Mouse (Mus musculus): ENCODE measurements at regions not wholly inside any gene's neighbourhood (a gene's known extent, or its start where the extent isn't known, plus 50 kb on each side); places are given as distances from the start of the nearest gene placed in this dataset.

- no peak for ATAC-seq
- no peaks in the 10 kb centered on the region for H3K4me1 ChIP-seq (ENCODE audit: control insufficient read depth, insufficient read depth, low read length)
- no peak overlapping the region for H3K4me2 ChIP-seq (ENCODE audit: low read length)
- H3K9ac ChIP-seq (ENCODE audit: low read length): no peak overlapping the region
- no peak overlapping the region for H3K4me3 ChIP-seq (ENCODE audit: low read depth, low read length)
- H3K36me3 ChIP-seq (ENCODE audit: control insufficient read depth, insufficient read depth, low read length): no peaks in the 10 kb centered on the region
- DNase-seq (ENCODE audit: low spot score): no peak
- H3K27me3 ChIP-seq (replicated peaks; ENCODE audit: control insufficient read depth, insufficient read depth, low read length): no peaks in the 10 kb centered on the region
- no peak overlapping the region for H3K27ac ChIP-seq (ENCODE audit: low read depth, low read length)
- peaks cover 23% of the 10 kb centered on the region for H3K9me3 ChIP-seq (replicated peaks; ENCODE audit: control insufficient read depth, low read length)
Observed at GRCm38 (mm10) chr3:3000199-3000598, 2750.4 kb upstream of the Gm8797 start.

DNA sequence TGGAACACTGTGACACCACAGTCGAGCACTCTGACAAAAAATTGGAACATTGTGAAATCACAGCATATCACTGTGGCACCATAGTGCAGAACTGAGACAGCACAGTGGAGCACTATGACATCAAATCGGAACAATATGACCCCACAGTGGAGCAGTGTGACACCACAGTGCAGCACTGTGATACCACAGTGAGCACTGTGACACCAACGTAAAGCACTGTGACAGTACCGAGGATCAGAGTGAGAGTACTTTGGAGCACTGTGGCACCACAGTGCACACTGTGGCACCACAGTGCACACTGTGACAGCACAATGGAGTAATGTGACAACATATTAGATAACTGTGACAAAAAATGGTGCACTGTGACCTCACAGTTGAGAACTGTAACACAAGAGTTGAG, 2749.4 kb upstream of the Gm8797 start:
- ATAC-seq: no peak
- no peak overlapping the region for H3K9ac ChIP-seq (ENCODE audit: low read length)

DNA sequence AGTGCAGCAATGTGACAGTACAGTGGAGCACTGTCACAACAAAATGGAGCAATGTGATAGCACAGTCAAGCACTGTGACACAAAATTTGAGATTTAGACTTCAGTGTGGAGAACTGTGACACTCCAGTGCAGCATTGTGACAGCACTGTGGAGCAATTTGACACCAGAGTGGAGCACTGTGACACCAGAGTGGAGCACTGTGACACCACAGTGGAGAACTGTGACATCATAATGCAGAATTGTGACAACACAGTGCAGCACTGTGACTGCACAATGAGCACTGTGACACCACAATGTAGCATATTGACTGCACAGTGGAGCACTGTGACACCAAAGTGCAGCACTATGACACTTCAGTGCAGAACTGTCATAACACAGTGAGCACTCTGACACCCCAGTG, 2749.0 kb upstream of the Gm8797 start:
- H3K9ac ChIP-seq (ENCODE audit: low read length): no peak overlapping the region
- H3K36me3 ChIP-seq (ENCODE audit: control insufficient read depth, insufficient read depth, low read length): no peaks in the 10 kb centered on the region
- ATAC-seq: 0 out of 2 replicates have a peak, but pooled peaks have one; percentile 44
- no peaks in the 10 kb centered on the region for H3K4me1 ChIP-seq (ENCODE audit: control insufficient read depth, insufficient read depth, low read length)
- DNase-seq (ENCODE audit: low spot score): no peak
- peaks cover 31% of the 10 kb centered on the region for H3K9me3 ChIP-seq (replicated peaks; ENCODE audit: control insufficient read depth, low read length)
- no peak overlapping the region for H3K27ac ChIP-seq (ENCODE audit: low read depth, low read length)
- H3K27me3 ChIP-seq (replicated peaks; ENCODE audit: control insufficient read depth, insufficient read depth, low read length): no peaks in the 10 kb centered on the region
- no peak overlapping the region for H3K4me3 ChIP-seq (ENCODE audit: low read depth, low read length)
- no peak overlapping the region for H3K4me2 ChIP-seq (ENCODE audit: low read length)

More for the DNA sequence above, 2749.4 kb upstream of the Gm8797 start:
- H3K27ac ChIP-seq (ENCODE audit: low read depth, low read length): no peak overlapping the region
- H3K4me2 ChIP-seq (ENCODE audit: low read length): no peak overlapping the region
- H3K4me3 ChIP-seq (ENCODE audit: low read depth, low read length): no peak overlapping the region
- no peaks in the 10 kb centered on the region for H3K4me1 ChIP-seq (ENCODE audit: control insufficient read depth, insufficient read depth, low read length)
- no peak for DNase-seq (ENCODE audit: low spot score)
- 74% methylated on average over 4 of the region's 4 CpGs for WGBS
- peaks cover 27% of the 10 kb centered on the region for H3K9me3 ChIP-seq (replicated peaks; ENCODE audit: control insufficient read depth, low read length)
- no peaks in the 10 kb centered on the region for H3K27me3 ChIP-seq (replicated peaks; ENCODE audit: control insufficient read depth, insufficient read depth, low read length)
- no peaks in the 10 kb centered on the region for H3K36me3 ChIP-seq (ENCODE audit: control insufficient read depth, insufficient read depth, low read length)

DNA sequence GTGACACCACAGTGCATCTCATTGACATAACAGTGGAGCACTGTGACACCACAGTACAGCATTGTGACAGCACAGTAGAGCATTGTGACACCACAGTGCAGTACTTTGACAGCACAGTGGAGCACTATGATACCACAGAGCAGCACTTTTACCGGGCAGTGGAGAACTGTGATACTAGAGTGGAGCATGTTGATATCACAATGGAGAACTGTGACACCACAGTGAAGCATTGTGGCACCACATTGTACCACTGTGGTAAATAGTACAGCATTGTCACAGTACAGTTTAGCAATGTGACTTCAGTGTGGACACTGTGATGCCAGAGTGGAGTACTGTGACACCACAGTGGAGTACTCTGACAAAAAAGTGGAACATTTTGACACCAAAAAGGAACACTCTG, 2747.2 kb upstream of the Gm8797 start:
- H3K36me3 ChIP-seq (ENCODE audit: control insufficient read depth, insufficient read depth, low read length): no peaks in the 10 kb centered on the region
- 88% methylated on average over 1 of the region's 1 CpGs for WGBS
- ATAC-seq (no peak), DNase-seq (ENCODE audit: low spot score) (no peak)
- no peak overlapping the region for H3K4me3 ChIP-seq (ENCODE audit: low read depth, low read length)
- no peak overlapping the region for H3K27ac ChIP-seq (ENCODE audit: low read depth, low read length)
- H3K27me3 ChIP-seq (replicated peaks; ENCODE audit: control insufficient read depth, insufficient read depth, low read length): no peaks in the 10 kb centered on the region
- no peak overlapping the region for H3K9ac ChIP-seq (ENCODE audit: low read length)
- H3K4me2 ChIP-seq (ENCODE audit: low read length): no peak overlapping the region
- no peaks in the 10 kb centered on the region for H3K4me1 ChIP-seq (ENCODE audit: control insufficient read depth, insufficient read depth, low read length)
- H3K9me3 ChIP-seq (replicated peaks; ENCODE audit: control insufficient read depth, low read length): peaks cover 38% of the 10 kb centered on the region

- no peak overlapping the region for H3K9ac ChIP-seq (ENCODE audit: low read length)
- H3K4me1 ChIP-seq (ENCODE audit: control insufficient read depth, insufficient read depth, low read length): no peaks in the 10 kb centered on the region
- H3K4me2 ChIP-seq (ENCODE audit: low read length): no peak overlapping the region
- no peaks in the 10 kb centered on the region for H3K27me3 ChIP-seq (replicated peaks; ENCODE audit: control insufficient read depth, insufficient read depth, low read length)
- H3K36me3 ChIP-seq (ENCODE audit: control insufficient read depth, insufficient read depth, low read length): no peaks in the 10 kb centered on the region
- DNase-seq (ENCODE audit: low spot score) (no peak), ATAC-seq (no peak)
- H3K4me3 ChIP-seq (ENCODE audit: low read depth, low read length): no peak overlapping the region
- no peak overlapping the region for H3K27ac ChIP-seq (ENCODE audit: low read depth, low read length)
- WGBS: 42% methylated on average over 1 of the region's 1 CpGs
- peaks cover 59% of the 10 kb centered on the region for H3K9me3 ChIP-seq (replicated peaks; ENCODE audit: control insufficient read depth, low read length)
Observed at GRCm38 (mm10) chr3:3011111-3011510, 2739.5 kb upstream of the Gm8797 start.

DNA sequence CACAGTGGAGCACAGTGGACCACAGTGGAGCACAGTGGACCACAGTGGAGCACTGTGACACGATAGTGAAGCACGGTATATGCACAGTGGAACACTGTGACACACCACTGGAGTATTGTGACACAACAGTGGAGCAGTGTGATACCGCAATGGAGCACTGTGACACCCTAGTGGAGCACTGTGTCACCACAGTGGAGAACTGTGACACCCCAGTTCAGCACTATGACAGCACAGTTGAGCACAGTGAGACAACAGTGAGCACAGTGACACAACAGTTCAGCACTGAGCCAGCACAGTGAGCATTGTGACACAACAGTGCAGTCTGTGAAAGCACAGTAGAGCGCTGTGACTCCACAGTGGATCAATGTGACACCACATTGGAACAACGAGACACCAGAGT, 2737.7 kb upstream of the Gm8797 start:
- no peak for ATAC-seq
- H3K27me3 ChIP-seq (replicated peaks; ENCODE audit: control insufficient read depth, insufficient read depth, low read length): no peaks in the 10 kb centered on the region
- no peak overlapping the region for H3K27ac ChIP-seq (ENCODE audit: low read depth, low read length)
- no peaks in the 10 kb centered on the region for H3K36me3 ChIP-seq (ENCODE audit: control insufficient read depth, insufficient read depth, low read length)
- no peak overlapping the region for H3K4me3 ChIP-seq (ENCODE audit: low read depth, low read length)
- peaks cover 53% of the 10 kb centered on the region for H3K9me3 ChIP-seq (replicated peaks; ENCODE audit: control insufficient read depth, low read length)
- H3K9ac ChIP-seq (ENCODE audit: low read length): no peak overlapping the region
- no peak for DNase-seq (ENCODE audit: low spot score)
- no peak overlapping the region for H3K4me2 ChIP-seq (ENCODE audit: low read length)
- 82% methylated on average over 5 of the region's 5 CpGs for WGBS
- H3K4me1 ChIP-seq (ENCODE audit: control insufficient read depth, insufficient read depth, low read length): no peaks in the 10 kb centered on the region

DNA sequence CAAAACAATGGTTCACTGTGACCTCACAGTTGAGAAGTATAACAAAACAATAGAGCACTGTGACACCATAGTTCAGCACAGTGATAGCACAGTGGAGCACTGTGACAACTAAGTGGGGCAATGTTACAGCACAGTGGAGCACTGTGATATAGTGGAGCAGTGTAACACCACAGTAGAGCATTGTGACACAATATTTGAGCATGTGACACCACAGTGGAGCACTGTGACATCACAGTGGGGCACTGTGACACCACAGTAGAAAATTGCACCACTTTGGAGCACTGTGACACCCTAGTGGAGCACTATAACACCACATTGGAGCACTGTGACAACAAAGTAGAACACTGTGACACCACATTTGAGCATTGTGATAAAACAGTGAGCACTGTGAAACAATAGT, 2735.6 kb upstream of the Gm8797 start:
- H3K27ac ChIP-seq (ENCODE audit: low read depth, low read length): no peak overlapping the region
- H3K27me3 ChIP-seq (replicated peaks; ENCODE audit: control insufficient read depth, insufficient read depth, low read length): no peaks in the 10 kb centered on the region
- H3K9ac ChIP-seq (ENCODE audit: low read length): no peak overlapping the region
- ATAC-seq: no peak
- H3K4me2 ChIP-seq (ENCODE audit: low read length): no peak overlapping the region
- H3K4me1 ChIP-seq (ENCODE audit: control insufficient read depth, insufficient read depth, low read length): no peaks in the 10 kb centered on the region
- H3K36me3 ChIP-seq (ENCODE audit: control insufficient read depth, insufficient read depth, low read length): no peaks in the 10 kb centered on the region
- H3K4me3 ChIP-seq (ENCODE audit: low read depth, low read length): no peak overlapping the region
- H3K9me3 ChIP-seq (replicated peaks; ENCODE audit: control insufficient read depth, low read length): peaks cover 48% of the 10 kb centered on the region
- DNase-seq (ENCODE audit: low spot score): no peak

DNA sequence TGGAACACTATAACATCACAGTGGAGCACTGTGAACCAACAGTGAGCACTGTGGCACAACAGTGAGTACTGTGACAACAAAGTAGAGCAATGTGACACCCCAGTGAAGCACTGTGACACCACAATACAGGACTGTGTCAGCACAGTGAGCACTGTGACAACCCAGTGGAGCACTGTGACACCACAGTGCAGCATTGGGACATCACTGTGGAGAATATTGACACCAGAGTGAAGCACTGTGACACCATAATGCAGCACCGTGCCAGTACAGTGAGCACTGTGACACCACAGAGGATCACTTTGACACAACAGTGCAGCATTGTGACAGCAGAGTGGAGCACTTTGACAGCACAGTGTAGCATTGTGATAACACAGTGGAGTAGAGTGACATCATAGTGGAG, 2734.0 kb upstream of the Gm8797 start:
- Histone ChIP-seq H3K9ac (ENCODE audit: low read length) (no peak overlapping the region), H3K27me3 (replicated peaks; ENCODE audit: control insufficient read depth, insufficient read depth, low read length) (no peaks in the 10 kb centered on the region), H3K4me3 (ENCODE audit: low read depth, low read length) (no peak overlapping the region), H3K27ac (ENCODE audit: low read depth, low read length) (no peak overlapping the region), H3K4me2 (ENCODE audit: low read length) (no peak overlapping the region), H3K4me1 (ENCODE audit: control insufficient read depth, insufficient read depth, low read length) (no peaks in the 10 kb centered on the region), H3K9me3 (replicated peaks; ENCODE audit: control insufficient read depth, low read length) (peaks cover 42% of the 10 kb centered on the region), H3K36me3 (ENCODE audit: control insufficient read depth, insufficient read depth, low read length) (no peaks in the 10 kb centered on the region)
- WGBS: 97% methylated on average over 1 of the region's 1 CpGs
- no peak for DNase-seq (ENCODE audit: low spot score)
- no peak for ATAC-seq

DNA sequence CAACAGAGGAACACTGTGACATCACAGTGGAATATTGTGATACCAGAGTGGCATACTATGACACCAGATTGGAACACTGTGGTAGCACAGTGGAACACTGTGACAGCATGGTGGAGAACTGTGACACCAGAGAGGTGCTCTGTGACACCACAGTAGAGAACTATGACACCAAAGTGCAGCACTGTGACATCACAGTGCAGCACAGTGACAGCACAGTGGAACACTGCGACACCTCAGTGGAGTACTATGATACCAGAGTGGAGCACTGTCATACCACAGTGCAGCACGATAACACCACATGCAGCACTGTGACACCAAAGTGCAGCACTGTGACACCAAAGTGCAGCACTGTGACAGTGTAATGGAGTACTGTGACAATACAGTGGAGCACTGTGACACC, 2717.8 kb upstream of the Gm8797 start:
- no peak for ATAC-seq
- no peak for DNase-seq (ENCODE audit: low spot score)
- no peak overlapping the region for H3K4me2 ChIP-seq (ENCODE audit: low read length)
- H3K4me3 ChIP-seq (ENCODE audit: low read depth, low read length): no peak overlapping the region
- peaks cover 42% of the 10 kb centered on the region for H3K9me3 ChIP-seq (replicated peaks; ENCODE audit: control insufficient read depth, low read length)
- H3K9ac ChIP-seq (ENCODE audit: low read length): no peak overlapping the region
- WGBS: 95% methylated on average over 2 of the region's 2 CpGs
- no peaks in the 10 kb centered on the region for H3K27me3 ChIP-seq (replicated peaks; ENCODE audit: control insufficient read depth, insufficient read depth, low read length)
- no peaks in the 10 kb centered on the region for H3K4me1 ChIP-seq (ENCODE audit: control insufficient read depth, insufficient read depth, low read length)
- H3K36me3 ChIP-seq (ENCODE audit: control insufficient read depth, insufficient read depth, low read length): no peaks in the 10 kb centered on the region
- no peak overlapping the region for H3K27ac ChIP-seq (ENCODE audit: low read depth, low read length)
